Mouse (Mus musculus) limb, embryonic 11.5 days (tissue): ENCODE results near the gene Jam3. TPM values are rescaled to one million over a fixed set of nuclear protein-coding genes. Genes with fewer than 3 reads are reported as not detected.
A peak's percentile ranks its signal among the peaks of the same experiment; 100 is the strongest.

Experiments
- ATAC-seq: fragments of 200-750 bp; cut with Nextera tagmentation; 2 replicates; pipeline ENCODE4 v1.8.0; 2017; ENCODE audit warnings: low read depth; ENCODE audit not compliant: insufficient number of reproducible peaks, low FRiP score, low TSS enrichment
- DNase-seq: peaks from one replicate; pipeline ENCODE4 v3.0.0-alpha.2; 2015; ENCODE audit warnings: low spot score
- H3K27ac ChIP-seq: fragments of 300-500 bp; sonication (generic); replicated peaks from 2 replicates; pipeline ENCODE4 v1.5.1; 2014; ENCODE audit warnings: low read depth, mild to moderate bottlenecking, low read length
- H3K27me3 ChIP-seq: fragments of 300-500 bp; sonication (generic); 2 replicates; pipeline ENCODE4 v1.6.1; 2014; ENCODE audit warnings: mild to moderate bottlenecking, low read length, mixed read lengths; ENCODE audit not compliant: control insufficient read depth, insufficient read depth
- H3K36me3 ChIP-seq: fragments of 300-500 bp; sonication (generic); 2 replicates; pipeline ENCODE4 v1.6.1; 2014; ENCODE audit warnings: mild to moderate bottlenecking, low read length, moderate library complexity, mixed read lengths; ENCODE audit not compliant: control insufficient read depth, insufficient read depth
- H3K4me1 ChIP-seq: fragments of 300-500 bp; sonication (generic); 2 replicates; pipeline ENCODE4 v1.6.1; 2014; ENCODE audit warnings: low read length, mixed read lengths; ENCODE audit not compliant: control insufficient read depth, insufficient read depth
- H3K4me2 ChIP-seq: fragments of 300-500 bp; sonication (generic); 2 replicates; pipeline ENCODE4 v1.6.1; 2014; ENCODE audit warnings: low read depth, mild to moderate bottlenecking, moderate library complexity; ENCODE audit not compliant: severe bottlenecking
- H3K4me3 ChIP-seq: fragments of 300-500 bp; sonication (generic); 2 replicates; pipeline ENCODE4 v1.5.1; 2014; ENCODE audit warnings: low read depth, low read length
- H3K9ac ChIP-seq: fragments of 300-500 bp; sonication (generic); 2 replicates; pipeline ENCODE4 v1.6.1; 2014; ENCODE audit warnings: mild to moderate bottlenecking, low read length
- H3K9me3 ChIP-seq: fragments of 300-500 bp; sonication (generic); 2 replicates; pipeline ENCODE4 v1.6.1; 2016; ENCODE audit warnings: low read length; ENCODE audit not compliant: control insufficient read depth
- WGBS: fragments of 180-500 bp; shearing (Covaris S2); extraction: QIAGEN DNeasy Blood & Tissue Kit; methylation state at CpG from one replicate; pipeline ENCODE4 v1.1.7; 2014; 5-methylcytosine and 5-hydroxymethylcytosine counted together
- polyA plus RNA-seq: library from polyadenylated mRNA; unstranded; fragments of >200 nt; fragmentation: Nextera tagmentation; extraction: Ambion mirVana; gene quantifications from 2 replicates; pipeline ENCODE4 v1.2.1, GENCODE M21; 2014

The Jam3 gene
- polyA plus RNA-seq, 1 experiment from 2014 or later = 121 TPM

DNA sequence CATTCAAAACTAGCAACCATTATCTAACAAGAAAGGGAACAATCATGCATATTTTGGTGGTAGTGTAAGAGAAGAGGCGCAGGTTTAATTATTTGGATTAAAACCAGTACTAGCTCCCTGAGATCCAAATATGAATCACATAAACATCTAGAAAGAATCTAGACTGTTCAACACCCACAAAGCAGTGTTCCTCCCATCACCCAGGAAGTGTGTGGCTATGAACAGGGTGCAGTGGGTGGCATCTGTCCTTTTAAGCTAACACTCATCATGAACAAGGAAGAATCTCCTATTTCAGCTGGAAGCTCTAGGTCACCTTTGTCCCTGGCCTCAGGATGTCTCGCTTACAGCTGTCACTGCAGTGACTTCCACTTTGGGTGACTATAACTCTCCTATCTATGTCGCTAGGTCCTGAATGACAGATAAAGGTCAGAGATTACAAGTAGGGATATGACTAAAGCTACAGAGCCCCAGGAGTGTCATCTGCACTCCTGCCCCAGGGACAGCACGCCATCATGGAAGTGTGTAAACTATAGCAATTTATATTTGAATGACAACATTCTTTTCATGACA, 10.9 kb downstream of the Jam3 start:
- DNase-seq (no peak), ATAC-seq (no peak)
- H3K27ac ChIP-seq = no peak overlapping the region
- no peak overlapping the region for H3K9ac ChIP-seq
- no peaks in the 10 kb centered on the region for H3K36me3 ChIP-seq
- no peaks in the 10 kb centered on the region for H3K9me3 ChIP-seq
- no peak overlapping the region for H3K4me2 ChIP-seq
- H3K27me3 ChIP-seq = no peaks in the 10 kb centered on the region
- peaks cover 11% of the 10 kb centered on the region for H3K4me1 ChIP-seq
- 94% methylated on average over 4 of the region's 4 CpGs for WGBS
- H3K4me3 ChIP-seq = no peak overlapping the region

GRCm38 (mm10) chr9:27140432-27141065, 14.7 kb downstream of the Jam3 start:
- WGBS = 96% methylated on average over 10 of the region's 10 CpGs
- H3K27ac ChIP-seq = no peak overlapping the region

GRCm38 (mm10) chr9:27136651-27137050, 18.6 kb downstream of the Jam3 start:
- no peak overlapping the region for H3K4me2 ChIP-seq
- no peak overlapping the region for H3K27ac ChIP-seq
- no peak overlapping the region for H3K4me3 ChIP-seq
- no peaks in the 10 kb centered on the region for H3K27me3 ChIP-seq
- no peaks in the 10 kb centered on the region for H3K9me3 ChIP-seq
- H3K36me3 ChIP-seq = no peaks in the 10 kb centered on the region
- no peak overlapping the region for H3K9ac ChIP-seq
- 91% methylated on average over 8 of the region's 8 CpGs for WGBS
- ATAC-seq = no peak
- H3K4me1 ChIP-seq = 0 out of 2 replicates have a peak, but pooled peaks cover 2% of the 10 kb centered on the region
- DNase-seq = no peak

More at GRCm38 (mm10) chr9:27140432-27141065, 14.7 kb downstream of the Jam3 start:
- Histone ChIP-seq H3K9me3 (no peaks in the 10 kb centered on the region), H3K4me1 (0 out of 2 replicates have a peak, but pooled peaks cover 2% of the 10 kb centered on the region), H3K4me2 (no peak overlapping the region), H3K27me3 (no peaks in the 10 kb centered on the region), H3K36me3 (no peaks in the 10 kb centered on the region), H3K9ac (no peak overlapping the region), H3K4me3 (no peak overlapping the region)
- ATAC-seq (no peak), DNase-seq (no peak)

DNA sequence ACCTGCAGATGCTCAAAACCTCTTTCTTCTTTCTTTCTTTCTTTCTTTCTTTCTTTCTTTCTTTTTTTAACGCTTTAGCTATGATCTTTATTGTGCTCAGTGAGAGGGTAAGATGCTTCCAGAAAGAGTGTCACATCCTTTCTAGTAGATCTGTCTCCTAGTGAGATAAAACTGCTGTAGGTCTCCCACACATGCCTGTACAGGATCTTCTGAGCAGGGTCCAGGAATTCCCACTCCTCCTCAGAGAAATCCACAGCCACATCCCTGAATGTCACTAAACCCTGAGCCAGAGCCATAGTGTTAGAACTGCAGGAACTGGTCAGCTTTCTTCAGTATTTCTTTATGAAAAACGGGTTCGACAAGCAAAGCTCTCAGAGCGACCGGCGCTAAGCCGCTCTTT, 19.8 kb downstream of the Jam3 start:
- Histone ChIP-seq H3K27ac (no peak overlapping the region), H3K36me3 (no peaks in the 10 kb centered on the region), H3K4me3 (no peak overlapping the region), H3K9me3 (no peaks in the 10 kb centered on the region), H3K27me3 (no peaks in the 10 kb centered on the region), H3K4me1 (0 out of 2 replicates have a peak, but pooled peaks cover 2% of the 10 kb centered on the region), H3K4me2 (no peak overlapping the region), H3K9ac (no peak overlapping the region)
- DNase-seq (no peak), ATAC-seq (no peak)
- 89% methylated on average over 7 of the region's 7 CpGs for whole genome bisulfite sequencing

DNA sequence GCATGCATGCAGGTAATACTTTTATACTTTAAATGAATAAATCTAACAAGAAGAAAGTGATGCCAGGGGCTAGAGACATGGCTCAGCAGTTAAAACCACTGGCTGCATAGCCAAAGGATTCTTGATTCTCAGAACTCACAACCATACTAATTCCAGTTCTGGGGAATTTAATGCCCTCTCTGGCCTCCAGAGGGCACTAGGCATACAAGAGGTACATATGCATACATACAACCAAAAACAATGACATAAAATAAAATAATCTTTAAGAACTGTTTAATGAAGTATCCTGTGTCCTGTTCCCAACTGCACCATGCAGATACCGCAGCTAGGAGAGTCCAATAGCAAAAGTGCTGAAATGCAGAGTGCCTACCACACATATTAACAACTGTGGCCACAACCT, 20.8 kb downstream of the Jam3 start:
- Histone ChIP-seq H3K4me2 (no peak overlapping the region), H3K9ac (no peak overlapping the region), H3K4me3 (no peak overlapping the region), H3K36me3 (no peaks in the 10 kb centered on the region), H3K9me3 (no peaks in the 10 kb centered on the region), H3K27me3 (no peaks in the 10 kb centered on the region), H3K27ac (no peak overlapping the region), H3K4me1 (0 out of 2 replicates have a peak, but pooled peaks cover 2% of the 10 kb centered on the region)
- ATAC-seq (no peak), DNase-seq (peak; percentile 57)
- WGBS = 78% methylated on average over 1 of the region's 1 CpGs

DNA sequence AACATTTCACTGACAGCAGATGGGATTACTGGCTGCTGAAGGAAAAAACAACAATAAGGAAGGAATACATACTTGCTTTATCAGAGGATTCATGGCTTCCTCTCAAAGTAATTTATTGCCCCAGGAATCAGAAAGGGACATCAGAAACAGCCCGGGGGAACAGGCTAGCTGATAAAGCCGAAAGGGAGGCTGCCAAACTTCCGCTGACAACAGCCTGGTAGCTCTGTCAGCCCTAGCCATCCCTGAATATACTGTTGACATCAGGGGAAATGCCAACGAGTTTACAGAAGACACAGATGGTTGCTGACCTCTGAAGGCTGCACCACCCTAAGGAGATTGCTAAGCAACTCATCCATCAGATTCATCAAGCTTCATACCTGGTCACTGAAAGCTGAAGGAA, 26.6 kb downstream of the Jam3 start:
- no peak overlapping the region for H3K4me2 ChIP-seq
- ATAC-seq (no peak), DNase-seq (no peak)
- H3K4me3 ChIP-seq = no peak overlapping the region
- H3K4me1 ChIP-seq = no peaks in the 10 kb centered on the region
- no peak overlapping the region for H3K9ac ChIP-seq
- 83% methylated on average over 4 of the region's 4 CpGs for WGBS
- no peak overlapping the region for H3K27ac ChIP-seq
- H3K9me3 ChIP-seq = no peaks in the 10 kb centered on the region; the same call in 1 of the 2 replicates
- no peaks in the 10 kb centered on the region for H3K36me3 ChIP-seq
- no peaks in the 10 kb centered on the region for H3K27me3 ChIP-seq

DNA sequence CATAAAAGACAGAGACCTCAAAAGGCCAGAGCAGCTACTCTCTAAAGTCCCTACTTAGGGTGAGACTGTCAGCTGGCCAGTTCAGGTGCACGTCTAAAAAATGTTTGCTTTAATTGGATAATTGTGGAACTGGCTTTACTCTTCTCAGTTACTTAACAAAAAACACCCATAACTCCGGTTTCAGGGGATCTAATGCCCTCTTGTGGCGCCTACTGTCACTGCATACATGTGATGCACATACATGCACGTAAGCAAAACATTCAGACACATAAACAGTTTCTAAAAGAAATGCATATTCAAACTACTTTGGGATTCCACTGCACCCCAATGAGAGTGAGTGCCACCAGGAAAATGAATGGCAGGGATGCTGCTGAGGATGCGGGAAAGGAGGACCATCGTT, 28.7 kb downstream of the Jam3 start:
- Histone ChIP-seq H3K27me3 (no peaks in the 10 kb centered on the region), H3K4me3 (no peak overlapping the region), H3K27ac (no peak overlapping the region), H3K4me2 (no peak overlapping the region), H3K36me3 (no peaks in the 10 kb centered on the region), H3K9ac (no peak overlapping the region), H3K4me1 (no peaks in the 10 kb centered on the region), H3K9me3 (no peaks in the 10 kb centered on the region; the same call in 1 of the 2 replicates)
- ATAC-seq (no peak), DNase-seq (no peak)
- WGBS = 82% methylated on average over 6 of the region's 6 CpGs

DNA sequence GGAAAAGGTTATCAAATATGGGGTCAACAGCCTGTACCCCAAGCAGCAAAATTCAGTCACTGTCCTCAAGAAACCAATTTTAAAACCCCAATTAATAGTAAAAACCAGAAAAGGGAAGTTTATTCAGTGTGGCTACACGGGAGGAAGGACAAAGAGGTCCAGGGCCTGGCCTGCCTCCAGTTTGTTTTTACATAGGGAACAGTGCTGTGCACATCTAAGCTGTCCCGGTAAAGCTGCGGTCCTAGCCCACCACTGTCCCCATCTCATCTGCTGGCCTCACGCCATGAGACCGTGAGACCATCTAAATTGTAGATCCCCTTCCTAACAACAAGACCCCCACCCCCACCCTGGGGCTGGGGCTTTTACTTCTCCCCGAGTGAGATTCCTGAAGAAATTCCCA, 29.8 kb downstream of the Jam3 start:
- H3K9me3 ChIP-seq = no peaks in the 10 kb centered on the region; the same call in 1 of the 2 replicates
- no peak overlapping the region for H3K4me2 ChIP-seq
- H3K4me1 ChIP-seq = no peaks in the 10 kb centered on the region
- H3K36me3 ChIP-seq = no peaks in the 10 kb centered on the region
- 73% methylated on average over 6 of the region's 6 CpGs for WGBS
- H3K4me3 ChIP-seq = no peak overlapping the region
- H3K27ac ChIP-seq = no peak overlapping the region
- ATAC-seq (no peak), DNase-seq (no peak)
- H3K27me3 ChIP-seq = no peaks in the 10 kb centered on the region
- no peak overlapping the region for H3K9ac ChIP-seq
